Mouse (Mus musculus): ENCODE measurements around the gene Prtg.

DNA sequence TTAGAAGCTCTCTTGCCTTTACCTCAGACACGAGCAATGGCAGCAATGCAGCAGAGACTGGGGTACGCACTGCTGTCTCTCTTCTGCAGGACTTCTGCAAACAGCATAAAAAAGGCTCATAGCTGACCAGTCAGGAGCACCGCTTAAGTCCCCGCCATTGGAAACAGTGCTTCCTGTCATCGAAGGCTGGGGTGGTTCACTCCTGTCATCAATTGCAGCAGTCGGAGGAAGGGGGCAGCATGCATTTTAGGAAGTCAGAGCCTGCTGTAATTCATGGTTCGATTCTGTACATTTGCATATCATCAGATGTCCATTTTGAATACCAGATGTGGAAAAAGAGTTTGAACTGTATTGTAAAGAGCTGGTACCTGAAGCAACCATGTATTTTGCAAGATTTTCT, 109.1 kb downstream of the Prtg start:
- TF ChIP-seq CTCF (IDR thresholded peaks at IDR 0.05; ENCODE audit: insufficient read depth, low read depth, low read length) (no peak), POLR2A (IDR thresholded peaks at IDR 0.05; ENCODE audit: insufficient read depth, low read depth, low read length) (no peak)
